Mouse (Mus musculus) gastrocnemius, adult 2 months (tissue): ENCODE measurements around the gene Gm42906. TPM values are rescaled to one million over a fixed set of nuclear protein-coding genes. Genes with fewer than 3 reads are reported as not detected.

Source experiments
- DNase-seq: peaks from one replicate; pipeline ENCODE4 v3.0.0; 2022
- H3K27ac ChIP-seq: fragments of 200-600 bp; 2 replicates; pipeline ENCODE4 v1.8.1; 2022; ENCODE audit warnings: mild to moderate bottlenecking
- H3K4me3 ChIP-seq: fragments of 200-600 bp; 2 replicates; pipeline ENCODE4 v1.8.1; 2022; ENCODE audit warnings: mild to moderate bottlenecking, moderate library complexity
- CTCF ChIP-seq: fragments of 200-600 bp; IDR thresholded peaks from 2 replicates; pipeline ENCODE4 v1.8.1; 2022; ENCODE audit warnings: antibody characterized with exemption, mild to moderate bottlenecking, moderate library complexity
- intact Hi-C: fragments of 180-260 bp; cut with DNase I; formaldehyde crosslinking; loops from one replicate; pipeline ENCODE4 v1.15.1; 2025
- total RNA-seq, 2 experiments: library from RNA; stranded (reverse); gene quantifications; 2 replicates each; pipeline ENCODE4 v1.2.3; 2021

The Gm42906 gene
- total RNA-seq, 2 experiments from 2014 or later: 1.1 to 1.3 TPM

DNA sequence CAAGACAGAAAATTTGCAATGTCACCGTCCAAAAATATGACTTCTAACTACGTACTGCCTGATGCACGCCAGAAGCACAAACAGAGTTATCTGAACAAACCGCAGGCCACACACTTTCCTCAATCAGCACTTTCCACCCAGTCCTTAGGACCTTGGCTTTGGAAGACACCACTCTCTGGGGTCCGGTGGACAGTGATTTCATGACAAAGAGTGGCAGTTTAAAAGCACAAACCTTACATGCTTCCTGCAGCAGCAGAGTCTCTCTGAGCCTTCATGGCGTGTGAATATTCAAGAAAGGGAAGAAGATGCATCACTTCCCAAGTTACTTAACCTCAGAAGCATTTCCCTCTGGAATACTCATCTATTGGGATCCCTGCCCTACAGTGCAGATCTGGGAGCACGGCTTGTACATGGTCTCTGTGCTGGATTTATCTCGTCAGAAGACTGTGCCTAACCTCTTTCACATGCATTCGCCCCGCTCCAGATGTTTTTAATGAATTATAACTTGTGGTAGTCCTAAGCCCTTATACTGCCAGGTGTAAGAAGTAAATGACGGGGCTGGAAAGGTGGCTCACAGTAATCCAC lies 244.2 kb downstream of the Gm42906 start:
- Histone ChIP-seq H3K27ac (peak overlapping the region; percentile 69), H3K4me3 (peak overlapping the region; percentile 52)
- DNase-seq: no peak
- no peak for TF ChIP-seq CTCF
- intact Hi-C loops: no loop called here

DNA sequence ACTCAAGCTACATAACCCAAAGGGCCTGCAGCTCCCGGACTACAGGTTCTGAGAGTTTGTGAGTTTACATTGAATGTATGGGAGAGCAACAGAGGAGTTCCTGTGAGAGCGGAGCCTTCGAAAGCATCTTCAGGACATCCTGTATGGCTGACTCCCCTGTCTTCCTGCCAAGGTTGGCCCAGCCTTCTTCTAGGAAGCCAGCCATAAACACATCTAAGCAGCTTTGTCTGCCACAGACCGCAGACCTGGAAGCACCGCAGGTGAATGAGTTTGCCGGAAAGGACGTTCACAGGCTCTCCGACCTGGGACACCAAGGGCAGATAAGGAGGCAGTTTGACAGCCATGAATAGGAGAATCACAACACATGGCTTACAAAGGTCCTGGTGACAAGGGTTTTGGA lies 246.7 kb downstream of the Gm42906 start:
- no peak for DNase-seq
- no peak for TF ChIP-seq CTCF

DNA sequence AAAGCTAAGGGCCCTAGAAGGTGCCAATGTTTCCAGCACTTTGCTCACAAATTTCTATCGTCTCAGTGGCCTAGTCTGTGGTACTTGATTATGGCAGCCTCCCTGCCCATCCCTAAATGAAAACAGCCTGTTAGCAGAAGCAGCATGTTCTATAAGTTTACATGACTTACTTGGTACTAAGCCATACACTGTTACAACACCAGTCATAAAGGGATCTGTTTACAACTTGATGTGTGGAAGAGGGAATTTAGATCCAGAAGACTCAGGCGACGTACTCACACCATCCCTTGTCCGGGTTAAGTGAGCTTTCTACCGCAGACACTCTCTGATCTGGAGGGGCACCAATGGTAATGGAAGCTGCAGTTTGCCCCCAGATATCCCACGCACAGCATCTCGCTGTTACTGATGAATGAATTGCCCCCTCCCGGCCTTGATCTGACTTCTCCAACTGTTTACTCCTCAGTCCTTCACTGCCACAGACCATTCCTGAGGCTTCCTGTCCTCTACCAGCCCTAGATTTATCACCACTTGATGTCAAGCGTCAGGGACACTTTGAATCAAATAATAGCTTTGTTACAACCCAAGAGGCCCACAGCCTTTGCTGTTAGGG lies 247.7 kb downstream of the Gm42906 start:
- no peak for DNase-seq
- H3K27ac ChIP-seq: no peak overlapping the region
- no peak for TF ChIP-seq CTCF
- intact Hi-C loops: no loop called here
- no peak overlapping the region for H3K4me3 ChIP-seq

More for the DNA sequence above, 246.7 kb downstream of the Gm42906 start:
- Histone ChIP-seq H3K4me3 (no peak overlapping the region), H3K27ac (0 out of 2 replicates have a peak overlapping the region, but pooled peaks have one; percentile 20)
- intact Hi-C loops: no loop called here

DNA sequence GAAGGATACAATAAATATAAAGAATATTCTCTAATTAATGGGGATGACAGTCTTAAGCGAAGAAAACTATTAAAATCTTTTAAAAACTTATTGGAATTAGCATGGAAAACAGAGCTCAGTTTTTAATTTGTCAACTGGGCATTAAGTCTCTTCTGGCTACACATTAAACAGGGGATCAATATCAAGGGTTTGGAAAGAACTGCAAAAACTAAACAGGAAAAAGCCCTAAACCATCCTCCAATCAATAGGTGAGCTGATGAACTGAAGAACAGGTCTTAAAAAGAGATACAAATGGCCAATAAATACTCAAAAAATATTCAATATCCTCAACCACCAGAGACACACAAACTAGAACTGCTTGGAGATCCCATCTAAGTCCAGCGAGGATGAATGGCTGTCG lies 250.8 kb downstream of the Gm42906 start:
- intact Hi-C loops: no loop called here
- H3K27ac ChIP-seq: no peak overlapping the region
- DNase-seq: no peak
- no peak for TF ChIP-seq CTCF
- no peak overlapping the region for H3K4me3 ChIP-seq

DNA sequence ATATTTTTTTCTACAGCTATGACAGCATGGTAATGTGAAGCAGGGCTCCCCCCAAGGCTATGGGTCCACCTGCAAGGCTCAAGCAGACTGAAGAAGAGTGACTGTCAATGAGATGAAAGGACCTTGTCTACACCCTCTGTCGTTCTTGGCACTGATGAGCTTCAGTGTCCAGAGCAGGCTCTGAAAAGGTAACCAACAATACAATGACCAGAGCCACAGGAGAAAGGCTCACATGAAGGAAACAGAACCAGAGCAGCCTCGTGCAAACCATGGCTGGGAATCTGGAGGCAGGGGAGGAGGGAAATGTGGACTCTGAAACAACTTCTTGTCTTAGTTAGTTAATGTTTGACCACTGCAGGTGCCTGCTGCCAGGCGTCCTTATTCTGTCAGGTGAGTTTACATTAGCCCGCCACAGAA lies 252.1 kb downstream of the Gm42906 start:
- Histone ChIP-seq H3K4me3 (no peak overlapping the region), H3K27ac (no peak overlapping the region; the same call in 1 of the 2 replicates)
- TF ChIP-seq CTCF: no peak
- intact Hi-C loops: no loop called here
- DNase-seq: no peak

DNA sequence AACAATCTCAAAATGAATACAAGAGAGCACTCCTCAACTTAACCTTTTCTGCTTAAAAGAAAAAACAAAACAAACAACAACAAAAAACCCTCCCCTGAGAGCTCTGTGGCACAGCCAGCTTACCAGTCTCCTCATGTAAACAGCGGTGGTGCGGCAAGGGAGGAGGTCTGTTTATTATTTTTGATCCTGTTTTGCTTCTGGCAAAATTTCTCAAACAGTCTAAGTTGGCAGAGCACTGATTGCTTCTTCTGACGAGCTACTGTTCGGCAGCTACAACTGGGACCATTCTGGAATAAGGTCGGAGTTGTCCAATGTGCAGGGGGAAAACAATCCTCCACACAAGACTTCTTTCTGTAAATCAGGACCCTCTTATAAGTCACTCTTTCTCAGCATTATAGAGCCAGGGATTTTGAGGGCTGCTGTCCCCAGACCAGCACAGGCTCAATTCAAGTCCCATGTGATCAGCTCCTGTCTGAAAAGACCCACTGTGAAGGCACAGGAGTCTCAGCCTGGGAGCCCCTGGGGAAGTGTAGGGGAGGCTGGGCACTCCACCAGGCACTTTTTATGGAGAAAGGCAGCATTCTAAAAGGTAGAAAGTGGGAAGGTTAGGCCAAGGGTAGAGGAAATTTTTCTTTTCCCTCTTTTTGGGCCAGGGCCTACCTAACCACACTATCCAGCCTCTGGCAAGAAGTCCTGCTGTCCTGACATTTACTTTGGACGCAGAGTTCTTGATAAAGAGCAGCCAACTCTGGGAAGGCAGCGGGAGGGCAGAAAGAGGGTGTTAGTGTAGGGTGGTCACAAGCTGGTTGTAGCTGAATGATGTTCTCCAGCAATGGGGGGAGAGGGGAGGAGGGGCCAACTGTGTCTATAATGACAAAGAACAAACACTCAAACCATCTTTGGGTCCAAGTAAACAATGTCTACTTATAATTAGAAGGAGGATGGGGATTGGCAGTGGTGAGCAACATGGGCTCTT lies 253.2 kb downstream of the Gm42906 start:
- intact Hi-C loops: no loop called here
- no peak for DNase-seq
- no peak overlapping the region for H3K4me3 ChIP-seq
- peak overlapping the region; percentile 64 for H3K27ac ChIP-seq
- TF ChIP-seq CTCF: no peak

DNA sequence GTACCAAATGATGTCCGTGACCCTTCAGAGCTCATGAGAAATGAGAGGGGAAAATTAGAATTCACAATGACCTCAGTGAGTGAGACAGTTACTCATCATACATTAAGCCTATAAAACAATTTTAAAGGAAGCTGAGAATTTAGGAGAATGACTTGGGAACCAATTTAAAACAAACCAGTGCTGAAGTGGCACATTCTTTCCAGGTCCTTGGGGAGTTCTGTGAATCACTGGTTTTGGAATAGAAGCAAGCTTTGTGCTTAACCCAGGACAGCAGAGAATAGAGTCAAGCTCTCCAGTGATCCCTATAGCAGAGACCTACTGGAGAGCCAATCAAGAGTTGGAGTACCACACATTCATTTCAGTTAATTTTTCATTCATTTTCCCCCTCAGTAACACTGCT lies 254.2 kb downstream of the Gm42906 start:
- Histone ChIP-seq H3K27ac (peak overlapping the region; percentile 64; the same call in 1 of the 2 replicates), H3K4me3 (no peak overlapping the region)
- no peak for TF ChIP-seq CTCF
- DNase-seq: no peak
- intact Hi-C loops: no loop called here

DNA sequence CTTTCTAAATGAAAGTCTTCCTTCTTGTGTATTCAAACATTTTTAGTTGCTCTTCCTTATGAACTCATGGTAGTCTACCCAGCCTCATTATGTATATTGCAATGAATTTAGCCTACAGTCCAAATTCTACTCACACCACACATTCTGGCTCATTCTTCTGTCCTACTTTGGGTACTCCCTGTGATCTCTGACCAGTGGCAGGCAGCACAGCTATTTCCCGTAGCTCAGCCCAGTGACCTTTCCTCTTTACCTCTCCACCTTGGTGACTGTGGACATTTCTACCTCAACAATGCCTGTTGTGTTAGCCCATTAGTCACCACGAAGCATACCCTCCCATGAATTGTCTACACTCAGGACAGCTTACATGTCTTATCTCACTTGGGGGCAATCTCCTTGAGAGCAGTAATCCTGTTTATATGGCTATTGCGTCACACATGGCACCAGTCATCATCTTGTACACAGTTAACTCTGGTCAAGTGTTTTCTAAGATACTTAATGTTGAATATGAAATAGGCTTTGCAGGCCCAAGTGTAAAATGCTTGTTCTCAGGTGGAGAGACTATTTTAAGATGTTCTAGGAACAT lies 257.7 kb downstream of the Gm42906 start:
- no peak for DNase-seq
- intact Hi-C loops: no loop called here
- H3K4me3 ChIP-seq: no peak overlapping the region
- no peak overlapping the region for H3K27ac ChIP-seq
- TF ChIP-seq CTCF: no peak

DNA sequence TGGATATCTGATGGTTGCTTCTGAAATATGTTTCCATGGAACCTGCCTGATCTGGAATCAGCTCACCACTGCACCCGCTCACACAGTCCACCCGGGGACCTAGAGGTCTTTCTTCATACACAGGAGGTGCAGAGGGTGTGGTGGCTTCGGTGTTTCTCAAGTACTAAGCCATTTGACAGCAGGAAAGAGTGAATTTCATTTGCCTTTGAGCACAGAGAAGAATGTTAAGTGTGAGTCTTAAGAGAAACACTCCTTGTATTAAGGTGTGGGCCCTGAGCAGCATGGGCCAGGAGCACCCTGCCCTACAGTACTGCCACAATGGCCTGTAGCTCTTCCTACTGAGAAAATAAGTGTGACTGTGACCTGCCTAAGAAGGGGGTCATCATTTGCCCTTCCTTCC lies 259.8 kb downstream of the Gm42906 start:
- no peak overlapping the region for H3K27ac ChIP-seq
- TF ChIP-seq CTCF: no peak
- intact Hi-C loops: no loop called here
- H3K4me3 ChIP-seq: no peak overlapping the region
- DNase-seq: no peak

DNA sequence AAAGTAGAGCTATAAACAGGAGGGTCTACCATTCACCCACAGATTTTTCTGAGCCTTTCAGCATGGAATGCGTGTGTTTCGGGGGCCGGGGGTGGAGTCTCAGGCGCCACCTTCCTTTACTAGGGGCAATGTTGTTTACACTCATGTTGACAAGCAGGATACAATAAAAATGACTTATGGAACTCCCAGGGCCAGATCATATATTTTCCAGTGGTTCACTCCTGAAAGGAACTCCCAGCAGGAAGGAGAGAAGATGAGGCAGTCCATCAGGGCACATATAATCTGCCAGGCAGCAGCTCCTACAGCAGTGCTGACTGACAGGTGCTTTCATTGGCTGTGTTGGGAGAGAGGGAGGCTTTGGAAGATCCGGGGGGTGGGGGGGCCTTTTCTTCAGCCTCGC lies 260.3 kb downstream of the Gm42906 start:
- no peak for TF ChIP-seq CTCF
- Histone ChIP-seq H3K27ac (no peak overlapping the region), H3K4me3 (no peak overlapping the region)
- no peak for DNase-seq
- intact Hi-C loops: no loop called here

DNA sequence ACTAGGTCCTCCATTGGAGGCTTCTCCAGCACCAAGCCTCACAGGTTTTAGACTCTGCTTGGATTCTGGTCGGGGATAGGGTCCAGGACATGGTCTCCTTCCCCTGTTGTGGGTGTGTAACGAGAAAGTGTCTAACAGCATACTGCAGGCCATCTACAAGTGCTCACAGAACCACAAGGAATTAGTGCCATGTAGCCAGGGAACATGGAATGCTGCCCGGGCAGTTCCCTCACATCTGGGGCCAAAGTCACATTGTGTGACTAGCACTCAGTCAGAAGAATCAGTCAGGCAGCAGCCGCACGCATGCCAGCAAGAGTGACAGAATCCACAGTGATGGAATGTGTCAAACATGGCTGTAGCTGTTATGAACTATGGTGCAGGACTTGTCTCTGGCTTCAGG lies 261.7 kb downstream of the Gm42906 start:
- TF ChIP-seq CTCF: no peak
- H3K4me3 ChIP-seq: no peak overlapping the region
- H3K27ac ChIP-seq: peak overlapping the region; percentile 59
- intact Hi-C loops: no loop called here
- peak; percentile 53 for DNase-seq

DNA sequence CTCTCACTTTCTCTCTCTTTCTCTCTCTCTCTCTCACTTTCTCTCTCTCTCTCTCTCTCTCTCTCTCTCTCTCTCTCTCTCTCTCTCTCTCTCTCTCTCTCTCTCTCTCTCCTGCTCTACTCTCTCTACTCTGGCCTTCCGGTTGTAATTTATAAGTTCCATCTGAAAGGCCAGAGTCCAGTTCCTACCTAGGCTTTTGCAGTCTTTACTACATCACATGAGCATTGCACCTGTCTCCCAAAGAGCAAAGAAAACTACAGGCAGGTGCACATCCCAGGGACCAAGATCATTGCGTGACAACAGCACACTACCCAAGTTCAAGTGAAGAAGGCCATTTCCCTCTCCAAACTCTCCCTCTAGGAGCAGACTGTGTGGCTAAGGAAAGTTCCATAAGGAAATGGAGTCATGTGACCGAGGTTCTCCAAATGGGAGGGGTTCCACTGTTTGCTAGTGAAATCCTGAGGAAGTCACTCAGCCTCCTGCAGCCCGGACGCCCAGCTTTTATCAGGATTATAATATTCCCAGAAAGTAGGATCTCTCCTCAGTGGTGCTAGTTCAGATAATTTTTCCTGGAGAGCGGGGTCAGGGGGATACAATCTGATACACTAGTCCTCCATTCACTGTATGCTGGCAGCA lies 262.5 kb downstream of the Gm42906 start:
- peak overlapping the region; percentile 59 for H3K27ac ChIP-seq
- no peak for TF ChIP-seq CTCF
- intact Hi-C loops: no loop called here
- no peak for DNase-seq
- no peak overlapping the region for H3K4me3 ChIP-seq
